Mouse (Mus musculus) large intestine, adult 2 months (tissue): ENCODE measurements around the gene Kcnd1. TPM values are rescaled to one million over a fixed set of nuclear protein-coding genes. Genes with fewer than 3 reads are reported as not detected.
A peak's percentile ranks its signal among the peaks of the same experiment; 100 is the strongest.

Experiments used
- DNase-seq: peaks from one replicate; pipeline ENCODE4 v3.0.0-alpha.2; 2012; ENCODE audit warnings: low read depth, low spot score
- whole genome bisulfite sequencing: fragments of 180-500 bp; shearing (Covaris S2); methylation state at CpG from one replicate; pipeline ENCODE4 v1.1.7; 2018; 5-methylcytosine and 5-hydroxymethylcytosine counted together
- polyA plus RNA-seq: library from polyadenylated mRNA; depleted of rRNA; stranded (reverse); fragments of >200 nt; gene quantifications from 2 replicates; pipeline ENCODE4 v1.2.3, GENCODE M21; 2012; rRNA removed

Gene Kcnd1
- polyA plus RNA-seq, 1 experiment: 1.0 TPM

DNA sequence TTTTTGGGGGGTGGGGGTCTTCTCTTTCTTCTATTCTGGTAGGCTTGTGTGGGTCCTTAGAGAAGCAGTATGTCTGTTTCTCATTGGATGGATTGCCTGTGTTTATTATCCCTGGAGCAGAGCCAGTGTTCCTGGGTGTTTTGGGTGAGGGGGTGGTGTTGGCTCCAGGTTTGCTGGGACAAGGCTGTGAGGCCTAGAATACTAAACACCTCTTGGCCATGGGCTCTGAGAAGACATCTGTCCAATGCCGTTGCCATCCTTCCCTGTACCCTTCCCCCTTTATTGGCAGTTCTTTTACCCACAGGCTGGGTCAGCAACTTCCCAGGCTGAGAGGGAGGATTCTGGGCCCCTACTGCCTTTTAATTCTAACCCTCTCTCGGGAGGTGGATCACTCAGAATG is 25.8 kb downstream of the Kcnd1 start:
- 70% methylated on average over 2 of the region's 2 CpGs for WGBS
- no peak for DNase-seq

DNA sequence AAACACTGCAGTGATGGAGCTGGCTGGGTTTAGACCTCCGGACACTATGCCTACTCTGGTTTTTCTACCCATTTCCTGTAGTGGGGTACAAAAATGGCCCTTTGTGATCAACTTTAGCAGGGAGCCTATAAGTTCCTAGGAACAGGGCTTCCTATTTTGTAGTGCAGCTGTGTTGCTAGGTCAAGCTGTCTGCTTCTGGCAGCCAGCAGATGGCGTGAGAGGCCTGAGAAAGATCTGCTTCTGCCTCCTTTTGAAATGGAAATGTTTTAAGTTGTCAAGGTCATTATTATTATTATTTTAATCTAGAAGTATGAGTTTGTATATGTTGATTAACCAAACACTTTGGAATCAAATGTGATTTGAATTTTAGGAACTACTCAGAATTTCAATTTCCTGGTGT is 32.5 kb downstream of the Kcnd1 start:
- 26% methylated on average over 2 of the region's 2 CpGs for WGBS
- DNase-seq: no peak

DNA sequence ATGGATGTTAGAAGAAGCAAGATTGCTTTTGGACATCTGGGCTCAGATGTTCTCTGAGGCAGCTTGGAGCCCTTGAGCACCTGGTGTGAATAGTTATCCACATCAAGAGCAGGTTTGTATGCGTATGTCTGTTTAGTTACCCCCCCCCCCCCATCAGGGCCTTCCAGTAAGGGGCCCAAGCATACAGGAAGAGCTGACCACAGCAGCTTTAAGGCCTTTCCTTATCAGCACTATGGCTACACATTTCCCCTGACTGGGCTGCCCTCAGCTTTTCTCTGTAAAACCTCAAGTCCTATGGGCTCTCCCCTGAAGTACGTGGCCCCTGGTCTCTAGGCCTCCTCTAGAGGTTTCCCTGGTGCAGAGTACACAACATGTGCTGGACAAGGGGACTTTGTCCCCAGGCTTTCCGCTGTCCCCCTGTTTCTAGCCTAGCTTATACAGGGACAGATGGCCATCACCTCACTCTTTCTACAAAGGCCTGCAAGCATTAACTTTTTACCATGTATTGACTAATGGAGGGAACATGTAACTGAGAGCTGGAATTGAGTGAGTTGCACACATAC is 37.2 kb downstream of the Kcnd1 start:
- DNase-seq: no peak
- WGBS: 83% methylated on average over 3 of the region's 3 CpGs

DNA sequence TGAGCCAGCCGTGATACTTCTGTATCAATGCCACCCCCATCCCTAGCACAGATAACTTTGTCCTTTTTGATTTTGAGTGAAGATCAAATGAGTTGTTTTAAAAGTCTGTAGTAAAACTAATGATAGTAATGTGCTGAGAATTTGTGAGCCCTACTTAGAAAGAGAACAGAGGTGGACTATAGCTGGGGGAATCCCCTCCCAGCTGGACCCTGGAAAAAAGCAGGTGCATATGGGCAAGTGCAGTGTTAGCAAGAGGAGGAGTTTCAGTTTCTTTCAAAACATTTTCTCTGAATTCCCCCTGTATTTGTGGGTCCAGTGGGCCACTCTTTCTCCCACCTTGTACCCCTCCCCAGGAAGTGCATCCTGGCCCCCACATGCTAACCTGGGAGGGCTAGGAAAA is 41.1 kb downstream of the Kcnd1 start:
- DNase-seq: no peak
- WGBS: 81% methylated on average over 1 of the region's 1 CpGs

GRCm38 (mm10) chrX:7864551-7864950 is 42.5 kb downstream of the Kcnd1 start:
- WGBS: 78% methylated on average over 3 of the region's 3 CpGs
- DNase-seq: no peak

DNA sequence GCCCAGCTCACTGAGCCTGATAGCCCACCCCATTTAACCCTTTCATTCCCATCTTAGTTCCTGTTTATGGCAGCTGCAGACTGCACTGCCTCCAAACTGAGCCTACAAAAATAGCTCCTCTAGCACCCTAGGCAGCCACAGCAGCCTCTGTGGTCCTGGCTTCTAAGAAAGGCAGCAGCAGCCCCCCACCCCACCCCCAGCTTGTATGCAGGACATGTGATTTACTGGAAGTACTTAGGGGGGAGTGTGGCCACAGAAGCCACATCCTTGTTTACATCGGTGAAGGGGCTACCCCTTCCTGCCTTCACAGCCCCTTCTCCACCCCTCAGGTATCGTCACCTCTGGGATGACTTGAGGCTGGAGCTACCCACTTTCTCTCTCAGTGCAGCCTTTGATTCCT is 43.3 kb downstream of the Kcnd1 start:
- 72% methylated on average over 2 of the region's 2 CpGs for WGBS

GRCm38 (mm10) chrX:7865786-7866185 is 43.7 kb downstream of the Kcnd1 start:
- no peak for DNase-seq
- WGBS: 56% methylated on average over 2 of the region's 2 CpGs

More for the DNA sequence above, 43.3 kb downstream of the Kcnd1 start:
- DNase-seq: no peak

DNA sequence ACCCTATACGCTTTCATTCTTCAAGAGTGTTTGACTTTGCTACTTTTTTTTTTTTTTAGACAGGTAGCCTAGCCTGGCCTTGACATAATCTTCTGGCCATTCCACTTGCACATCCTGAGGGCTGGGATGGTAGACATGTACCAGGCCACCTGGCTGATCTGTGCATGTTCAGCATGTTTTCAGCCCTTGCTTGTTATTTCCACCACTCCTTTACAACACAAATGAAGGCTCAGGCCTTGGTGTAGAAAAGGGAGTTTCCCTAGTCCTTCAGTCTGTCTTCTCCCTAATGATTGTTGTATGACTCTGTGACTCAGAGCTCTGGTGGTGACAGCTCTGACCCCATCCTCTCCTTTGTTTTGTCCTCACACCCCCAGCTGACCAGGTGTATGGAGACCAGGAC is 45.1 kb downstream of the Kcnd1 start:
- DNase-seq: no peak
- WGBS: 92% methylated on average over 1 of the region's 1 CpGs

DNA sequence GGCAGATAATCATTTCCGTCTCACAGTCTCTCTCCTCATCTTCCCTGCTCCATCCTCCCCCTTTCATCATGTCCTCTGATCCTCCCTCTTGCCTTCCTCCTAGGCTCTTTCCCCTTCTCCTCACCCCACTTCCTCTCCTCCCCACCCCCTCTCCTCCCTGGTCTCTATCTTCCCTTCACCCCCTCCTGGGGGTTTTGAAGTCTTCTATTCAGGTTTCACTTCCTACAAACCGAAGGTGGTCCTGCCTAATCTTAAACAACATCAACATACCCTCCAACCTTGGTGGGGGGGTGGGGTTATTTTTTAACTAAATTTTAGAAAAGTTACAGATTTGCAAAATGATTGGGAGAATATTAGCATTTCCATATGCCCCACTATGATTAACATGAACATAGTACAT is 46.4 kb downstream of the Kcnd1 start:
- DNase-seq: no peak
- 73% methylated on average over 2 of the region's 2 CpGs for whole genome bisulfite sequencing

- WGBS: 59% methylated on average over 3 of the region's 3 CpGs
- DNase-seq: no peak
Observed at GRCm38 (mm10) chrX:7869826-7870225, 47.7 kb downstream of the Kcnd1 start.

DNA sequence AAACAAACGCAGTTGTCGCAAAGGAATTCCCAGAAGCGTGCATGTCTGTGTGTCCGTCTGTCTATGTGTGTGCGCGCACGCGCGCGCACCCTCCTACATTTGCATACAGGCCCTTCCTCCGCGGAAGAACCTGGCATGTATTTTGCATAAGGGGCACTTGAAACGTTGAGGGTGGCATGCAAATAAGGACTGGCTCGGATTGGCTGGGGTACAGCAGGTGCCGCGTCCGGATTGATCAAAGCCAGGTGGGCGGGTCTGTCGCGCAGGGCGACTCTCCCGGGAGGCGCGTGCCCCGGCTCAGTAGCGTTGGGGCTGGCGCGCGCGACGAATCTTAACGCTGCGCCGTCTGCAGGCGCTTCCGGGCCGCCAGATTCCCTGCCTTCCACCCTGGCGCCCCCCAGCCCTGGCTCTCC is 55.9 kb downstream of the Kcnd1 start, which contains the start of gene Pim2:
Gene Pim2, plus strand, starts transcription at position 256 of the 413 bp plus-strand sequence.
- peak; percentile 40 for DNase-seq
- 14% methylated on average over 38 of the region's 38 CpGs for WGBS

GRCm38 (mm10) chrX:7878495-7878894 is 56.4 kb downstream of the Kcnd1 start:
- no peak for DNase-seq
- WGBS: 22% methylated on average over 21 of the region's 21 CpGs

- no peak for DNase-seq
- WGBS: 16% methylated on average over 11 of the region's 11 CpGs
Observed at GRCm38 (mm10) chrX:7879819-7880218, 57.7 kb downstream of the Kcnd1 start.

GRCm38 (mm10) chrX:7883841-7884567 is 61.9 kb downstream of the Kcnd1 start, which contains the start of gene Slc35a2:
TSS of gene Slc35a2 (plus strand) at chrX:7884028.
- peak; percentile 80 for DNase-seq
- 15% methylated on average over 43 of the region's 49 CpGs for WGBS

Other genes starting within 250 kb of the Kcnd1 start
- 0.53 and 0.69 TPM in 2 replicates for gene Foxp3, start 248.6 kb upstream of the Kcnd1 start, polyA plus RNA-seq
- 0.60 and 1.8 TPM in 2 replicates for gene Ppp1r3f, start 248.0 kb upstream of the Kcnd1 start, polyA plus RNA-seq
- gene Ccdc22, start 216.8 kb upstream of the Kcnd1 start, polyA plus RNA-seq: 13.0 TPM in 2 replicates
- gene Cacna1f, start 215.2 kb upstream of the Kcnd1 start, polyA plus RNA-seq: 0.01 TPM in 2 replicates
- gene Syp, start 183.8 kb upstream of the Kcnd1 start, polyA plus RNA-seq: 4.3 and 5.5 TPM in 2 replicates
- 7.1 and 10.6 TPM in 2 replicates for gene Prickle3, start 165.0 kb upstream of the Kcnd1 start, polyA plus RNA-seq
- gene Plp2, start 150.9 kb upstream of the Kcnd1 start, polyA plus RNA-seq: 278 and 316 TPM in 2 replicates
- 1.0 and 1.1 TPM in 2 replicates for gene Magix, start 141.0 kb upstream of the Kcnd1 start, polyA plus RNA-seq
- 5.3 and 7.4 TPM in 2 replicates for gene Gpkow, start 125.2 kb upstream of the Kcnd1 start, polyA plus RNA-seq
- gene Wdr45, start 108.0 kb upstream of the Kcnd1 start, polyA plus RNA-seq: 27.0 and 38.0 TPM in 2 replicates
- gene Gm45208, start 100.0 kb upstream of the Kcnd1 start, polyA plus RNA-seq: 0.10 TPM in 1 of 2 replicates, not detected in the other
- gene Praf2, start 93.8 kb upstream of the Kcnd1 start, polyA plus RNA-seq: 28.5 and 28.9 TPM in 2 replicates
- gene Ccdc120, start 71.4 kb upstream of the Kcnd1 start, polyA plus RNA-seq: 10.2 and 20.5 TPM in 2 replicates
- 12.4 and 17.6 TPM in 2 replicates for gene Tfe3, start 59.7 kb upstream of the Kcnd1 start, polyA plus RNA-seq
- 19.5 and 33.3 TPM in 2 replicates for gene Gripap1, start 32.5 kb upstream of the Kcnd1 start, polyA plus RNA-seq
- 31.4 and 35.7 TPM in 2 replicates for gene Otud5, start 19.1 kb downstream of the Kcnd1 start, polyA plus RNA-seq
- 13.4 and 13.8 TPM in 2 replicates for gene Pim2, start 56.0 kb downstream of the Kcnd1 start, polyA plus RNA-seq
- 118 and 125 TPM in 2 replicates for gene Slc35a2, start 61.7 kb downstream of the Kcnd1 start, polyA plus RNA-seq
- 38.8 and 48.6 TPM in 2 replicates for gene Pqbp1, start 77.0 kb downstream of the Kcnd1 start, polyA plus RNA-seq
- gene Timm17b, start 77.1 kb downstream of the Kcnd1 start, polyA plus RNA-seq: 38.0 and 40.1 TPM in 2 replicates
- gene Gm10491, start 85.5 kb downstream of the Kcnd1 start, polyA plus RNA-seq: not detected in 2 replicates
- gene Gm10490, start 87.3 kb downstream of the Kcnd1 start, polyA plus RNA-seq: not detected in 2 replicates
- 4.3 and 6.0 TPM in 2 replicates for gene Pcsk1n, start 97.5 kb downstream of the Kcnd1 start, polyA plus RNA-seq
- not detected in 2 replicates for gene Eras, start 106.3 kb downstream of the Kcnd1 start, polyA plus RNA-seq
- gene Hdac6, start 125.6 kb downstream of the Kcnd1 start, polyA plus RNA-seq: 10.8 and 12.5 TPM in 2 replicates
- gene Gata1, start 155.8 kb downstream of the Kcnd1 start, polyA plus RNA-seq: 0.05 and 0.14 TPM in 2 replicates
- gene Glod5, start 196.2 kb downstream of the Kcnd1 start, polyA plus RNA-seq: 65.2 and 101 TPM in 2 replicates